ENCODE assay signal across 13 mouse cellular contexts in genomic region chr1:36296466-36297149, GRCm38 (mm10). TPM values are rescaled to one million over a fixed set of nuclear protein-coding genes. Genes with fewer than 3 reads are reported as not detected.
DNase-seq lines count a peak whose midpoint lies in the region; TF ChIP-seq lines count a peak whose summit lies in the region.
"Had no signal": no experiment of that assay in that cellular context is flagged by ENCODE, and none has a peak within 500 bp of the region (broad histone marks: within the 10 kb centered on the region; RNA-seq: fewer than 3 reads in every experiment).

No protein-coding gene starts in this region.

- peaks cover 43% of the 10 kb centered on the region for H3K4me1 ChIP-seq in thymus, adult 2 months (replicated peaks; ENCODE audit: control insufficient read depth, insufficient read depth, low read length)
- H3K4me1 ChIP-seq: embryonic facial prominence, embryonic 12.5 days; heart, embryonic 15.5 days; neural tube, embryonic 15.5 days had no signal

- peak; percentile 37 for DNase-seq in thymus, adult 2 months
- no peak for DNase-seq in thymus, postnatal 4 days
- peak; percentile 87 for DNase-seq in brain, adult 2 months (ENCODE audit: low read depth, low spot score)
- peak; percentile 78 for DNase-seq in cerebellum, postnatal 25 days
- DNase-seq in naive thymus-derived CD4-positive, alpha-beta T cell, adult 2 months (ENCODE audit: low read depth): peak; percentile 74
- no peak for DNase-seq in adrenal gland, adult (ENCODE audit: inconsistent age in 2 of 2, low spot score in 1 of 2)
- no peak for DNase-seq in lung, postnatal 10 days
- no peak for DNase-seq in ovary, postnatal 36 days (ENCODE audit: low spot score)
- DNase-seq: kidney, adult 9 months; right cerebral cortex, postnatal 4 days had no signal

- H3K4me3 ChIP-seq in thymus, adult 2 months (ENCODE audit: control insufficient read depth, insufficient read depth, low read length): no peak overlapping the region
- H3K4me3 ChIP-seq: embryonic facial prominence, embryonic 12.5 days; heart, embryonic 15.5 days; neural tube, embryonic 15.5 days had no signal

- WGBS in thymus, adult 2 months: 4% methylated on average over 9 of the region's 9 CpGs

- H3K36me3 ChIP-seq in thymus, adult 2 months (ENCODE audit: control insufficient read depth, insufficient read depth, low read length): no peaks in the 10 kb centered on the region
- H3K36me3 ChIP-seq: embryonic facial prominence, embryonic 12.5 days; heart, embryonic 15.5 days; neural tube, embryonic 15.5 days had no signal

- TF ChIP-seq CTCF in thymus, adult 2 months (IDR thresholded peaks at IDR 0.05; ENCODE audit: borderline replicate concordance, control insufficient read depth, extremely low read depth, insufficient read depth, low read length, poor library complexity): no peak

- no peak overlapping the region for H3K27ac ChIP-seq in thymus, adult 2 months (ENCODE audit: control insufficient read depth, insufficient read depth, low read length)
- H3K27ac ChIP-seq: embryonic facial prominence, embryonic 12.5 days; heart, embryonic 15.5 days; neural tube, embryonic 15.5 days had no signal

- H3K27me3 ChIP-seq in thymus, adult 2 months (ENCODE audit: control insufficient read depth, insufficient read depth, low read length): no peaks in the 10 kb centered on the region; the same call in 1 of the 2 replicates

- TF ChIP-seq POLR2A in thymus, adult 2 months (IDR thresholded peaks at IDR 0.05; ENCODE audit: control insufficient read depth, extremely low read depth, insufficient read depth, low read length, poor library complexity): no peak

RNA-seq across cellular contexts. Expression of gene Arid5a, which starts 10.9 kb away (rescaled TPM):
- polyA plus RNA-seq in thymus, adult 2 months (2012; rRNA removed): 51.7 and 57.2 TPM in 2 replicates

RNA-seq across cellular contexts. Expression of gene Neurl3, which starts 22.1 kb away (rescaled TPM):
- polyA plus RNA-seq in thymus, adult 2 months (2012; rRNA removed): 13.4 and 14.3 TPM in 2 replicates

RNA-seq across cellular contexts. Expression of gene Uggt1, which starts 52.1 kb away (rescaled TPM):
- 31.8 and 33.0 TPM in 2 replicates for polyA plus RNA-seq in thymus, adult 2 months (2012; rRNA removed)

Comparison
In these comparisons a context has a peak if more than half of its experiments do, and no peak if none do; other contexts are left out.
1. DNase-seq: peak in thymus, adult 2 months (single experiment), brain, adult 2 months (single experiment), cerebellum, postnatal 25 days (2 of 2) and naive thymus-derived CD4-positive, alpha-beta T cell, adult 2 months (single experiment); none in thymus, postnatal 4 days (single experiment), adrenal gland, adult (0 of 2), lung, postnatal 10 days (single experiment) and ovary, postnatal 36 days (single experiment).